Mouse (Mus musculus): ENCODE measurements around the gene H2afv. TPM values are rescaled to one million over a fixed set of nuclear protein-coding genes. Genes with fewer than 3 reads are reported as not detected.
A peak's percentile ranks its signal among the peaks of the same experiment; 100 is the strongest.
"Not testable (repeated sequence)": the region's sequence is repeated elsewhere in the genome, so short reads cannot be mapped to it uniquely, and the experiment has no call there.

H2afv gene
- total RNA-seq, 2 experiments from 2014 or later = 36.3 to 45.4 TPM

GRCm38 (mm10) chr11:6415551-6416404 lies 28.5 kb downstream of the H2afv start:
- DNase-seq (ENCODE audit: low spot score in 2 of 2) = peak; percentile 97 to 100

DNA sequence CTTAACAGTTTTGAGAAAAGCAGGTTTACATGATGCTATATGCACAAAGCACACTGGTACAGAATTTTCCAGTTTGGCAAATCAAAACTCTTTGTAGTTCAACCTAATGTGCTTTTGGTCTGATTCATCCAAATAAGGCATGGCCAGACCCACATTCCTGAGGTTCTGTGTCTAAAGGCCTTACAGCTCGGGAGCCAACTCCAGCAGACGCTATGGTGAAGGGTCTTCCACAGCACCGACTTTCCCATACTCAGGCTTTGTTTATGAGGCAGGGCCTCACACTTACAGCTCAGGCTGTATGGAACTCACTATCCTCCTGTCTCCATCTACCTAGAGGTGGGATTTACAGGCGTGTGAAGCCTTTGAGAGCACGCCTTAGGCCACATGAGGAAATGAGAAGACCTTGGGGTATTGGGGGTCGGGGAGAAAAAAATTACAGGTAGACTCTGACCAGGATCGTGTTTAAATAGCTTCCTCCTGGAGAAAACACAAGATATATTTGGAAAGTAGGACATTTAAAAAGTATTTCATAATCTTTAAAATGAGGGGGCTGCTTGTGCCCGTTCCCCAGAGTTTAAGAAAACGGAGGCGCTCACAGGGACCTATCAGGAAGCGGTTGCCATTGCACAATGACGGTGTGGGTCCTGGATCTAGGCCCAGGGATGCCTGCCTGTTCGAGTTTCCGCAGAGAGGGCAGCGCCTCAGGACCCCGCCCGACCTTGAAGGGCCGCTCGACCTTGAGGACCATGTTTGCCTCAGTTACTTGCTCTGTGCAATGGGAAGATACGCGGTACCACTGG lies 29.3 kb downstream of the H2afv start, which contains the start of gene Ppia:
Ppia (plus strand) TSS at position 693 of the 800 bp plus-strand sequence.
- peak in 1 of 2 experiments; percentile 40 for DNase-seq (ENCODE audit: low spot score in 2 of 2)

- no peak for DNase-seq (ENCODE audit: low spot score in 2 of 2)
Measured at GRCm38 (mm10) chr11:6413264-6413663, 31.0 kb downstream of the H2afv start.

- peak; percentile 65 to 89 for DNase-seq (ENCODE audit: low spot score in 2 of 2)
Measured at GRCm38 (mm10) chr11:6411684-6412083, 32.6 kb downstream of the H2afv start.

DNA sequence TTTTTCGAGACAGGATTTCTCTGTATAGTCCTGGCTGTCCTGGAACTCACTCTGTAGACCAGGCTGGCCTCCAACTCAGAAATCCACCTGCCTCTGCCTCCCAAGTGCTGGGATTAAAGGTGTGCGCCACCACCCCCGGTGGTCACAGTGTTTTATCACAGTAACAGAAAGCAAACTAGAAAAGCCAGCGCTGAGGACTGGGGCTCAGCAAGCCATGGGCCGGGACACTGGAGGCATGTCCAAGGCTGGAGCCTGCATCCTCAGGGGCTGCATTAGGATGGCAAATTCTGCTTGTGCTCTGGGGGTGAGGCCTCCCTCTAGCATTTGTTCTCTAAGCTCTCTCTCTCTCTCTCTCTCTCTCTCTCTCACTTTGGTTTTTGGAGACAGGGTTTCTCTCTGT lies 33.5 kb downstream of the H2afv start:
- not testable (repeated sequence) for DNase-seq (ENCODE audit: low spot score in 2 of 2)

DNA sequence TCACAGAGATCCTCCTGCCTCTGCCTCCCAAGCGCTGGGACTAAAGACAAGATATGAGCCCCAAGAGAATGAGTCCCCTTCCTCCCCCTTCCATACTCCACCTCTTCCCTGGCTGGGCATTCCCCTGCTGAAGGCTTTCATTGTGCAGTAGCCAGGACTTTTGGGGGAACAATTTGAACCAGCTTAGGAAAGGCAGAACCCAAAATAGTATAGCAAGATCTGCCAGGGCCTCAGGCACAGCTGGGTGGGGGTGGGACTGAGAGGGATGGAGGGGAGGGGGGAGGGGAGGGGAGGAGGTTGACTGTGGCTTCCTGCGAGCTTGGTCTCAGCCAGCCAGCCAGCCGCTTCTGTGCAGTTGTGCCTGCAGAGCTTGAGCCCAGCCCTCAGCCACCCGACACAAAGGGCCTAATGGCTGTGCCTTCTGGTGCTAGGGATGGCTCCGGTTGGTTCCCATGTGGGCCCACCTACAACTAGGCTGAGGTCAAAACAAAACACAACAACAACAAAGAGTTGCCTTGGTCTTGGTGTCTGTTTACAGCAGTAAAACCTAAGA lies 34.1 kb downstream of the H2afv start:
- DNase-seq (ENCODE audit: low spot score in 2 of 2) = no peak

GRCm38 (mm10) chr11:6407162-6407621 lies 37.1 kb downstream of the H2afv start:
- DNase-seq (ENCODE audit: low spot score in 2 of 2) = no peak

- no peak for DNase-seq (ENCODE audit: low spot score in 2 of 2)
Measured at GRCm38 (mm10) chr11:6406251-6407161, 37.7 kb downstream of the H2afv start.

DNA sequence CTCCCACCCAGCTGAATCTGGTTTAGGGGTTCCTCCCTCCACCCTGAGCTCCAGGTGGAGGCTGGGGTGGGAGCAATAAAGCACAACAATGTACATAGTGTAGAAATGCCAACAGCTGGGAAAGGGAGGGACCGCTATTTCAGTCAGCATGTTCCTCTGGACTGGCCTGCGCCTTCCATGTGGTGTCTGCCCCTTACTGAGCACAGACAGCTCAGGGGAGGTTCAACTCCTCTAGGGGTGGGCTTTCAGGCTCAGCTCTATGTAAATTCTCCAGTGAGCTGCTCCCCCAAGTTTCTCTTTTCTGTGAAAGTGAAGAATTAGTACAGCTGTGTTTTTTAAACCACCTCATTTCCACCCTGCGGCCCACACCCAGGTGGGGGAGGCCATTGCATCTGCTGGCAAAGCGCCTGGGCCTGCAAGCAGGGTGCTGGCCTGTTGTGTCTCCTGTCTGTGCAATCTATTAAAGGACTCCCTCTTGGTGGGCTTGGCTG lies 38.6 kb downstream of the H2afv start:
- no peak for DNase-seq (ENCODE audit: low spot score in 2 of 2)

- no peak for DNase-seq (ENCODE audit: low spot score in 2 of 2)
Measured at GRCm38 (mm10) chr11:6404699-6405566, 39.3 kb downstream of the H2afv start.

- no peak for DNase-seq (ENCODE audit: low spot score in 2 of 2)
Measured at GRCm38 (mm10) chr11:6403830-6404405, 40.3 kb downstream of the H2afv start.

- peak in 1 of 2 experiments; percentile 68 for DNase-seq (ENCODE audit: low spot score in 2 of 2)
Measured at GRCm38 (mm10) chr11:6402515-6403510, 41.4 kb downstream of the H2afv start.

DNA sequence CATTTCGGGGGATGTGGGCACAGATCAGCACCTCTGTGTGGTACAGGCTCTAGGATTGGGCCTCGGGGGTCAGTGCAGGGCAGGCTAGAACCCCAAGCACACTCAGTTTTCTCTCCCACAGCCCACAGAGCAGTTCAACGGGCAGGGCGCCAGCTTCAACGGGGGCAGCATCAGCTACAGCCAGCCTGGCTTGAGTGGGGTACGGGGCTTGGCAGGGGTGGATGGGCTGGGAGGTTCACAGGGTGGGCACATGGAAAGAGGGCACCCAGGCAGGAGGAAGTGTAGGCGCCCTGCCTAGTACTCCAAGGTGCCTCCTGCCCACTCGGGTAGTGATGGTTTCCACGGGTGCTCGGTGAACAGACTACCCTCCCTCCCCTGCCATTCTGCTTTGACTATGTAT lies 46.1 kb downstream of the H2afv start:
- peak in 1 of 2 experiments; percentile 14 for DNase-seq (ENCODE audit: low spot score in 2 of 2)

DNA sequence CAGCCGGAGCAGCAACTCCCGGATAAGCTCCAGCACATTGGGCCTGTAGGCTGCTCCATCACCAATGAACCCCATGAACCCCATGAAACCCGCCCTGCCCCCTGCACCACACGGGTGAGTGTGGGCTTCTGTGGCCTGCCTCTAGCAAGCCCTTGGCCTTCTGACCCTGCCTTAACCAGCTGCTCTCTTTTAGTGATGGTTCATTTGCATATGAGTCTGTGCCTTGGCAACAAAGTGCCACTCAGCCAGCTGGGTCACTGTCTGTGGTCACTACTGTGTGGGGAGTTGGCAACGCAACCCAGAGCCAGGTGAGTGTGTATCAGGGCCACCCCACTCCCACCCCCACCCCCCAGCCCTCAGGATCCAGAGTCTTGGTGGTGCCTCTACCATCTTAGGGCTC lies 48.7 kb downstream of the H2afv start:
- no peak for DNase-seq (ENCODE audit: low spot score in 2 of 2)

GRCm38 (mm10) chr11:6393866-6394265 lies 50.4 kb downstream of the H2afv start:
- DNase-seq (ENCODE audit: low spot score in 2 of 2) = peak in 1 of 2 experiments; percentile 3

DNA sequence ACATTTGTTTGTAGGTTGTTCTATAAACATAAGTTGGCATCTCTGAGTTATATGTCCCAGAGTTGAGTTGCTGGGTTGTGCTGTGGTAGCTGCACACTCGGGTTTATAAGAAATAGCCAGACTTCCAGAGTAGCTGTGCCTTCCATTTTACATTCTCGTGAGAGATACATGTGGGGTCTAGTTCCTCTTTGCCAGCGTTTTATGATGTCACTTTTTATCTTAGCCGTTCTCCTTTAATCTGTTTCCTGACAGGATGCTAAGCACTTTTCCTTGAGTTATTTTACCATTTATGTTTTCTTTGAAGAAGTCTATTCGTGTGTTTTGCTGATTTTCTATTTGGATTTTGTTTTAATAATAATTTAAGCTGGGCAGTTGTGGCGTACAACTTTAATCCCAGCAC lies 51.4 kb downstream of the H2afv start:
- DNase-seq (ENCODE audit: low spot score in 2 of 2) = no peak

DNA sequence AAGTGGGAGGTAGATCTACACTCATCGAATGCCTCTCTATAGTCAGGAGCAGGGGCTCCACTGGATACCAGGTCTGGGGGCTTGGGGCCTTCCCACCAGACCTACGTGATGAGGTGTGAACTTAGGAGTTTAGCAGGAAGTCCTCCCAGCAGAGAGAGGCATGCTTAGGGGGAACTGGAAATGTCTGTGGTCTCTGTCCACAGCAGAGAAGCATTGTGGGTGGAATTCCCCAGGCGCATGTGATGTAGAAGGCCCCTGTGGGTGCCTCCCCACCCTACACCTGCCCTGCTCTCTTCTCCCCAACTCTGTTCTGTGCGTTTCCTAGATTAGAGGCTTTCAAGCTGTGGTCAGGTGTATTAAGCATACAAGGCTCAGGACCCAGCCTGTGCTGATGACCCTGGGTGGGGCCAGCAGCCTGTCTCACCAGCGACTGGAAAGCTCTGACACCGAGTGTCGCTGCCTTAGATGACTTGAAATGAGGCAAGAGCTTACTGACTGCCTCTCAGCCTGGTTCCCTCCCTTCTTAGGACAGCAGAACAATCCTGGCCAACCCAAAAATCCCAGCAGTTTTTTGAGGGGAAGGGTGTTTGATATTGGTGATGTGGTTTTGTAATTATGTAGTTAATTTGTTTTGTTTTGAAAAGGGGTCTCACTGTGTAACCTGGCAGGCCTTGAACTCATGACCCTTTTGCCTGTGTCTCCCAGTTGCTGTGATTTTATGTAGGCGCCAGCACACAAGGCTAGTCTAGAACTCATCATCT lies 52.5 kb downstream of the H2afv start:
- no peak for DNase-seq (ENCODE audit: low spot score in 2 of 2)
